Mouse (Mus musculus): ENCODE measurements around the gene Als2cr12. TPM values are rescaled to one million over a fixed set of nuclear protein-coding genes. Genes with fewer than 3 reads are reported as not detected.

Als2cr12 gene
- total and polyA plus RNA-seq, 2 experiments from 2014 or later = 0.08 TPM; not detected in 1

- no peak for DNase-seq (ENCODE audit: low spot score)
- H3K9ac ChIP-seq (replicated peaks; ENCODE audit: low read length) = no peak overlapping the region
Measured at GRCm38 (mm10) chr1:58734043-58734920, 38.5 kb upstream of the Als2cr12 start.

GRCm38 (mm10) chr1:58733636-58734035, 37.8 kb upstream of the Als2cr12 start:
- DNase-seq (ENCODE audit: low spot score) = no peak
- Histone ChIP-seq H3K27me3 (ENCODE audit: insufficient read depth, low read length) (no peaks in the 10 kb centered on the region), H3K4me2 (ENCODE audit: low read depth, low read length) (no peak overlapping the region), H3K4me3 (ENCODE audit: low read length) (no peak overlapping the region), H3K9ac (replicated peaks; ENCODE audit: low read length) (no peak overlapping the region), H3K4me1 (ENCODE audit: insufficient read depth, low read length) (no peaks in the 10 kb centered on the region), H3K27ac (no peak overlapping the region), H3K36me3 (ENCODE audit: insufficient read depth, low read length) (no peaks in the 10 kb centered on the region), H3K9me3 (ENCODE audit: low read length) (no peaks in the 10 kb centered on the region)
- no peak for ATAC-seq
- 90% methylated on average over 2 of the region's 2 CpGs for WGBS
- TF ChIP-seq CTCF (IDR thresholded peaks at IDR 0.05; ENCODE audit: low read depth) = no peak

More at GRCm38 (mm10) chr1:58734043-58734920, 38.5 kb upstream of the Als2cr12 start:
- TF ChIP-seq CTCF (IDR thresholded peaks at IDR 0.05; ENCODE audit: low read depth) = no peak
- no peaks in the 10 kb centered on the region for H3K27me3 ChIP-seq (ENCODE audit: insufficient read depth, low read length)
- H3K4me2 ChIP-seq (ENCODE audit: low read depth, low read length) = no peak overlapping the region
- H3K9me3 ChIP-seq (ENCODE audit: low read length) = no peaks in the 10 kb centered on the region
- H3K27ac ChIP-seq = no peak overlapping the region
- no peak for ATAC-seq
- no peaks in the 10 kb centered on the region for H3K4me1 ChIP-seq (ENCODE audit: insufficient read depth, low read length)
- WGBS = 93% methylated on average over 11 of the region's 11 CpGs
- H3K4me3 ChIP-seq (ENCODE audit: low read length) = no peak overlapping the region
- H3K36me3 ChIP-seq (ENCODE audit: insufficient read depth, low read length) = no peaks in the 10 kb centered on the region

GRCm38 (mm10) chr1:58728590-58728868, 32.7 kb upstream of the Als2cr12 start:
- Histone ChIP-seq H3K9ac (replicated peaks; ENCODE audit: low read length) (no peak overlapping the region), H3K9me3 (ENCODE audit: low read length) (no peaks in the 10 kb centered on the region), H3K27me3 (ENCODE audit: insufficient read depth, low read length) (no peaks in the 10 kb centered on the region), H3K27ac (no peak overlapping the region), H3K36me3 (ENCODE audit: insufficient read depth, low read length) (no peaks in the 10 kb centered on the region), H3K4me3 (ENCODE audit: low read length) (no peak overlapping the region), H3K4me1 (ENCODE audit: insufficient read depth, low read length) (no peaks in the 10 kb centered on the region), H3K4me2 (ENCODE audit: low read depth, low read length) (no peak overlapping the region)
- no peak for TF ChIP-seq CTCF (IDR thresholded peaks at IDR 0.05; ENCODE audit: low read depth)
- DNase-seq (ENCODE audit: low spot score) (no peak), ATAC-seq (no peak)
- WGBS = 94% methylated on average over 3 of the region's 3 CpGs

GRCm38 (mm10) chr1:58727747-58728589, 32.2 kb upstream of the Als2cr12 start:
- WGBS = 84% methylated on average over 10 of the region's 10 CpGs
- Histone ChIP-seq H3K9ac (replicated peaks; ENCODE audit: low read length) (no peak overlapping the region), H3K4me2 (ENCODE audit: low read depth, low read length) (no peak overlapping the region), H3K9me3 (ENCODE audit: low read length) (no peaks in the 10 kb centered on the region), H3K4me1 (ENCODE audit: insufficient read depth, low read length) (no peaks in the 10 kb centered on the region), H3K27ac (no peak overlapping the region), H3K36me3 (ENCODE audit: insufficient read depth, low read length) (no peaks in the 10 kb centered on the region), H3K4me3 (ENCODE audit: low read length) (no peak overlapping the region), H3K27me3 (ENCODE audit: insufficient read depth, low read length) (no peaks in the 10 kb centered on the region)
- DNase-seq (ENCODE audit: low spot score) (no peak), ATAC-seq (no peak)
- no peak for TF ChIP-seq CTCF (IDR thresholded peaks at IDR 0.05; ENCODE audit: low read depth)

- DNase-seq (ENCODE audit: low spot score) = no peak
- Histone ChIP-seq H3K27ac (no peak overlapping the region), H3K36me3 (ENCODE audit: insufficient read depth, low read length) (no peaks in the 10 kb centered on the region), H3K9me3 (ENCODE audit: low read length) (no peaks in the 10 kb centered on the region), H3K4me2 (ENCODE audit: low read depth, low read length) (no peak overlapping the region), H3K27me3 (ENCODE audit: insufficient read depth, low read length) (no peaks in the 10 kb centered on the region), H3K9ac (replicated peaks; ENCODE audit: low read length) (no peak overlapping the region), H3K4me3 (ENCODE audit: low read length) (no peak overlapping the region), H3K4me1 (ENCODE audit: insufficient read depth, low read length) (no peaks in the 10 kb centered on the region)
- no peak for ATAC-seq
- 89% methylated on average over 1 of the region's 1 CpGs for WGBS
- TF ChIP-seq CTCF (IDR thresholded peaks at IDR 0.05; ENCODE audit: low read depth) = no peak
Measured at GRCm38 (mm10) chr1:58727019-58727746, 31.4 kb upstream of the Als2cr12 start.

- H3K27ac ChIP-seq = no peak overlapping the region
- H3K9me3 ChIP-seq (ENCODE audit: low read length) = no peaks in the 10 kb centered on the region
- 87% methylated on average over 5 of the region's 5 CpGs for WGBS
- H3K4me2 ChIP-seq (ENCODE audit: low read depth, low read length) = no peak overlapping the region
- DNase-seq (ENCODE audit: low spot score) (no peak), ATAC-seq (no peak)
- no peak overlapping the region for H3K9ac ChIP-seq (replicated peaks; ENCODE audit: low read length)
- no peak overlapping the region for H3K4me3 ChIP-seq (ENCODE audit: low read length)
- H3K36me3 ChIP-seq (ENCODE audit: insufficient read depth, low read length) = no peaks in the 10 kb centered on the region
- no peaks in the 10 kb centered on the region for H3K27me3 ChIP-seq (ENCODE audit: insufficient read depth, low read length)
- TF ChIP-seq CTCF (IDR thresholded peaks at IDR 0.05; ENCODE audit: low read depth) = no peak
- no peaks in the 10 kb centered on the region for H3K4me1 ChIP-seq (ENCODE audit: insufficient read depth, low read length)
Measured at GRCm38 (mm10) chr1:58725767-58726166, 30.0 kb upstream of the Als2cr12 start.

All from hindbrain, postnatal 0 days (tissue).